Mouse (Mus musculus): Measurements from ENCODE around the gene Arl5a. TPM values are rescaled to one million over a fixed set of nuclear protein-coding genes. Genes with fewer than 3 reads are reported as not detected.

Arl5a gene
- total and polyA plus RNA-seq, 3 experiments, result 12.7 to 36.8 (median 14.4) TPM

GRCm38 (mm10) chr2:52470044-52470560, 45.4 kb upstream of the Arl5a start:
- Histone ChIP-seq H3K27me3 (ENCODE audit: control insufficient read depth in 1 of 2, insufficient read depth in 2 of 2, low read length in 2 of 2) (peaks cover 0 to 1% of the 10 kb centered on the region in 2 experiments; a peak in 3 of 4 replicates), H3K4me1 (ENCODE audit: control insufficient read depth in 1 of 2, insufficient read depth in 2 of 2, low read length in 2 of 2) (no peaks in the 10 kb centered on the region), H3K9ac (ENCODE audit: control insufficient read depth, low read depth, low read length, poor library complexity, severe bottlenecking) (no peak overlapping the region), H3K79me2 (ENCODE audit: control insufficient read depth, insufficient read depth, low read length, poor library complexity) (no peaks in the 10 kb centered on the region), H3K36me3 (ENCODE audit: control insufficient read depth in 1 of 2, insufficient read depth in 2 of 2, low read length in 2 of 2) (no peaks in the 10 kb centered on the region), H3K9me3 (replicated peaks; ENCODE audit: insufficient read depth, low read length) (no peaks in the 10 kb centered on the region), H3K27ac (ENCODE audit: control insufficient read depth, low read depth, low read length) (no peak overlapping the region), H3K4me3 (ENCODE audit: control insufficient read depth in 1 of 2, insufficient read depth in 1 of 2, low read depth in 2 of 2, low read length in 2 of 2) (no peak overlapping the region)
- no peak for DNase-seq (ENCODE audit: low read depth, low spot score)
- TF ChIP-seq MXI1 (IDR thresholded peaks at IDR 0.05; ENCODE audit: low read depth, low read length), result no peak
- TF ChIP-seq TBP (IDR thresholded peaks at IDR 0.05; ENCODE audit: low read depth, low read length), result no peak
- TF ChIP-seq TCF12 (IDR thresholded peaks at IDR 0.05; ENCODE audit: low read depth, low read length), result no peak
- TF ChIP-seq MAX (IDR thresholded peaks at IDR 0.05; ENCODE audit: low read length), result no peak
- TF ChIP-seq MYB (IDR thresholded peaks at IDR 0.05; ENCODE audit: low read depth, low read length), result no peak
- no peak for TF ChIP-seq TAL1 (IDR thresholded peaks at IDR 0.05; ENCODE audit: low read length)
- TF ChIP-seq MAFK (IDR thresholded peaks at IDR 0.05; ENCODE audit: borderline replicate concordance, low read depth, low read length), result no peak
- TF ChIP-seq EP300 (IDR thresholded peaks at IDR 0.05; ENCODE audit: low read depth in 1 of 2, low read length in 2 of 2), result no peak
- no peak for TF ChIP-seq USF2 (IDR thresholded peaks at IDR 0.05; ENCODE audit: borderline replicate concordance in 1 of 2, insufficient read depth in 1 of 2, low read depth in 1 of 2, low read length in 2 of 2)
- no peak for TF ChIP-seq POLR2A (IDR thresholded peaks at IDR 0.05; ENCODE audit: control insufficient read depth in 1 of 2, insufficient read depth in 1 of 2, low read depth in 1 of 2, low read length in 2 of 2, poor library complexity in 1 of 2)

DNA sequence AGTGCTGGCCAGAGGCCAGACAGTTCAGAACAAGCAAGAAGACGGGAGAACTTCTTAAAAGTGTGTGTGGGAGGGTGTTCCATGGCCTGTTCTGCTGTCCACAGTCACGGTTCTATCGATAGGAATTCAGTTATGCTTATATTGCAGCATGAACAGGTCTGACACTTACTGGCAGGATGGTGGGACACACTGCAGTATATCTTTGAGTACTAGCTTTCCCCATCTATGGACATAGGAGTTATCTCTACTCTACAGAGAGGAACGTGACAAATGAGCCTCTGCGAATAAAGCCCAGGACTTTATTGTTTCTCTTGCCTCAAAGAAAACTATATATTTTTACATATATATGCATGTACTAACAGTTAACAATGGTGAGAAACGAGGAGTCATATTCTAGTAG, 42.9 kb upstream of the Arl5a start:
- no peaks in the 10 kb centered on the region for H3K9me3 ChIP-seq (replicated peaks; ENCODE audit: insufficient read depth, low read length)
- no peaks in the 10 kb centered on the region for H3K79me2 ChIP-seq (ENCODE audit: control insufficient read depth, insufficient read depth, low read length, poor library complexity)
- no peaks in the 10 kb centered on the region for H3K4me1 ChIP-seq (ENCODE audit: control insufficient read depth in 1 of 2, insufficient read depth in 2 of 2, low read length in 2 of 2)
- H3K4me3 ChIP-seq (ENCODE audit: control insufficient read depth in 1 of 2, insufficient read depth in 1 of 2, low read depth in 2 of 2, low read length in 2 of 2), result no peak overlapping the region
- H3K27me3 ChIP-seq (ENCODE audit: control insufficient read depth in 1 of 2, insufficient read depth in 2 of 2, low read length in 2 of 2), result peaks cover 0 to 5% of the 10 kb centered on the region in 2 experiments
- H3K9ac ChIP-seq (ENCODE audit: control insufficient read depth, low read depth, low read length, poor library complexity, severe bottlenecking), result no peak overlapping the region
- no peaks in the 10 kb centered on the region for H3K36me3 ChIP-seq (ENCODE audit: control insufficient read depth in 1 of 2, insufficient read depth in 2 of 2, low read length in 2 of 2)
- no peak for DNase-seq (ENCODE audit: low read depth, low spot score)
- no peak for TF ChIP-seq GABPA (IDR thresholded peaks at IDR 0.05; ENCODE audit: low read depth, low read length)
- TF ChIP-seq ETS1 (IDR thresholded peaks at IDR 0.05; ENCODE audit: low read depth, low read length), result no peak
- TF ChIP-seq POLR2A (IDR thresholded peaks at IDR 0.05; ENCODE audit: control insufficient read depth in 1 of 2, insufficient read depth in 1 of 2, low read depth in 1 of 2, low read length in 2 of 2, poor library complexity in 1 of 2), result no peak
- no peak for TF ChIP-seq NRF1 (IDR thresholded peaks at IDR 0.05; ENCODE audit: insufficient read depth, low read depth, low read length, poor library complexity, severe bottlenecking)
- no peak for TF ChIP-seq RAD21 (IDR thresholded peaks at IDR 0.05; ENCODE audit: low read depth, low read length)
- TF ChIP-seq MAX (IDR thresholded peaks at IDR 0.05; ENCODE audit: low read length), result no peak
- no peak for TF ChIP-seq MEF2A (IDR thresholded peaks at IDR 0.05; ENCODE audit: extremely low read depth, insufficient replicate concordance, low read depth, low read length, poor library complexity, severe bottlenecking)
- no peak for TF ChIP-seq SIN3A (IDR thresholded peaks at IDR 0.05; ENCODE audit: low read length)
- no peak for TF ChIP-seq GATA1 (IDR thresholded peaks at IDR 0.05; ENCODE audit: low read depth, low read length)
- TF ChIP-seq USF2 (IDR thresholded peaks at IDR 0.05; ENCODE audit: borderline replicate concordance in 1 of 2, insufficient read depth in 1 of 2, low read depth in 1 of 2, low read length in 2 of 2), result no peak
- no peak overlapping the region for H3K27ac ChIP-seq (ENCODE audit: control insufficient read depth, low read depth, low read length)

Data from MEL (cell line).